Mouse (Mus musculus) cerebellum, adult 2 months (tissue): ENCODE data around the gene Mad1l1.

Experiments used
- CTCF ChIP-seq: fragments of 200-500 bp; IDR thresholded peaks from 2 replicates; pipeline ENCODE4 v1.5.1; 2011; ENCODE audit warnings: low read depth, mild to moderate bottlenecking, control low read depth, low read length, moderate library complexity, borderline replicate concordance; ENCODE audit not compliant: insufficient read depth
- POLR2A ChIP-seq: fragments of 200-500 bp; IDR thresholded peaks from 2 replicates; pipeline ENCODE4 v1.6.1; 2011; ENCODE audit warnings: low read length, control low read depth, borderline replicate concordance; ENCODE audit not compliant: insufficient read depth

- TF ChIP-seq CTCF (no peak), POLR2A (no peak)
Measured at GRCm38 (mm10) chr5:140110024-140110423, 211.3 kb downstream of the Mad1l1 start.
